Mouse (Mus musculus) cerebellum, adult 2 months (tissue): Measurements from ENCODE around the gene Tcf7l2. TPM values are rescaled to one million over a fixed set of nuclear protein-coding genes. Genes with fewer than 3 reads are reported as not detected.

ENCODE experiments used
- DNase-seq, 2 experiments: peaks; one replicate each; pipeline ENCODE4 v3.0.0; 2021
- H3K27ac ChIP-seq: fragments of 200-500 bp; 2 replicates; pipeline ENCODE4 v1.5.1; 2012; ENCODE audit warnings: low read length, control low read depth, inconsistent platforms; ENCODE audit not compliant: insufficient read depth
- H3K27me3 ChIP-seq: fragments of 200-500 bp; 2 replicates; pipeline ENCODE4 v1.6.1; 2012; ENCODE audit warnings: inconsistent platforms, mild to moderate bottlenecking, low read length, moderate library complexity; ENCODE audit not compliant: control insufficient read depth, insufficient read depth
- H3K4me1 ChIP-seq: fragments of 200-500 bp; 2 replicates; pipeline ENCODE4 v1.6.1; 2011; ENCODE audit warnings: low read length; ENCODE audit not compliant: control insufficient read depth, insufficient read depth
- H3K4me3 ChIP-seq: fragments of 200-500 bp; replicated peaks from 2 replicates; pipeline ENCODE3; 2011; ENCODE audit warnings: mild to moderate bottlenecking, low read depth, low read length, control low read depth; ENCODE audit not compliant: insufficient read depth
- CTCF ChIP-seq: fragments of 200-500 bp; IDR thresholded peaks from 2 replicates; pipeline ENCODE4 v1.5.1; 2011; ENCODE audit warnings: low read depth, mild to moderate bottlenecking, control low read depth, low read length, moderate library complexity, borderline replicate concordance; ENCODE audit not compliant: insufficient read depth
- POLR2A ChIP-seq: fragments of 200-500 bp; IDR thresholded peaks from 2 replicates; pipeline ENCODE4 v1.6.1; 2011; ENCODE audit warnings: low read length, control low read depth, borderline replicate concordance; ENCODE audit not compliant: insufficient read depth
- WGBS: fragments of 180-500 bp; shearing (Covaris S2); methylation state at CpG from one replicate; pipeline ENCODE4 v1.1.7; 2018; 5-methylcytosine and 5-hydroxymethylcytosine counted together
- polyA plus RNA-seq: library from polyadenylated mRNA; depleted of rRNA; stranded (reverse); fragments of >200 nt; gene quantifications from 2 replicates; pipeline ENCODE4 v1.2.3, GENCODE M21; 2012

Tcf7l2 gene
- polyA plus RNA-seq, 1 experiment: 23.3 TPM

GRCm38 (mm10) chr19:55762187-55762586 lies 20.6 kb downstream of the Tcf7l2 start:
- no peak overlapping the region for H3K4me3 ChIP-seq
- H3K27ac ChIP-seq: no peak overlapping the region
- H3K4me1 ChIP-seq: no peaks in the 10 kb centered on the region
- WGBS: 76% methylated on average over 3 of the region's 3 CpGs
- H3K27me3 ChIP-seq: no peaks in the 10 kb centered on the region
- no peak for DNase-seq
- TF ChIP-seq POLR2A (no peak), CTCF (no peak)

GRCm38 (mm10) chr19:55765814-55766213 lies 24.2 kb downstream of the Tcf7l2 start:
- Histone ChIP-seq H3K27me3 (no peaks in the 10 kb centered on the region), H3K27ac (no peak overlapping the region), H3K4me1 (no peaks in the 10 kb centered on the region), H3K4me3 (no peak overlapping the region)
- no peak for TF ChIP-seq CTCF
- no peak for TF ChIP-seq POLR2A
- DNase-seq: no peak
- WGBS: 84% methylated on average over 11 of the region's 11 CpGs

- WGBS: 84% methylated on average over 6 of the region's 6 CpGs
- no peak overlapping the region for H3K27ac ChIP-seq
- TF ChIP-seq CTCF (no peak), POLR2A (no peak)
These were observed 25.5 kb downstream of the Tcf7l2 start for GRCm38 (mm10) chr19:55767104-55767503.

GRCm38 (mm10) chr19:55767579-55767978 lies 26.0 kb downstream of the Tcf7l2 start:
- no peak for TF ChIP-seq POLR2A
- TF ChIP-seq CTCF: no peak
- H3K27ac ChIP-seq: no peak overlapping the region
- DNase-seq: no peak
- no peak overlapping the region for H3K4me3 ChIP-seq
- H3K4me1 ChIP-seq: no peaks in the 10 kb centered on the region
- 68% methylated on average over 2 of the region's 2 CpGs for WGBS
- H3K27me3 ChIP-seq: no peaks in the 10 kb centered on the region

More at GRCm38 (mm10) chr19:55767104-55767503, 25.5 kb downstream of the Tcf7l2 start:
- DNase-seq: no peak
- no peak overlapping the region for H3K4me3 ChIP-seq
- H3K27me3 ChIP-seq: no peaks in the 10 kb centered on the region
- no peaks in the 10 kb centered on the region for H3K4me1 ChIP-seq

- Histone ChIP-seq H3K4me3 (no peak overlapping the region), H3K27ac (no peak overlapping the region), H3K27me3 (no peaks in the 10 kb centered on the region), H3K4me1 (no peaks in the 10 kb centered on the region)
- WGBS: 78% methylated on average over 11 of the region's 11 CpGs
- DNase-seq: no peak
- TF ChIP-seq POLR2A (no peak), CTCF (no peak)
These were observed 26.6 kb downstream of the Tcf7l2 start for GRCm38 (mm10) chr19:55768246-55768645.

- no peak for DNase-seq
- Histone ChIP-seq H3K4me3 (no peak overlapping the region), H3K27ac (no peak overlapping the region), H3K4me1 (no peaks in the 10 kb centered on the region), H3K27me3 (no peaks in the 10 kb centered on the region)
- 75% methylated on average over 11 of the region's 11 CpGs for WGBS
- TF ChIP-seq POLR2A (no peak), CTCF (no peak)
These were observed 27.3 kb downstream of the Tcf7l2 start for GRCm38 (mm10) chr19:55768889-55769288.

GRCm38 (mm10) chr19:55774334-55774733 lies 32.7 kb downstream of the Tcf7l2 start:
- H3K4me3 ChIP-seq: no peak overlapping the region
- no peaks in the 10 kb centered on the region for H3K4me1 ChIP-seq
- WGBS: 45% methylated on average over 4 of the region's 4 CpGs
- no peak for DNase-seq
- no peak for TF ChIP-seq POLR2A
- no peak for TF ChIP-seq CTCF
- no peak overlapping the region for H3K27ac ChIP-seq
- no peaks in the 10 kb centered on the region for H3K27me3 ChIP-seq

GRCm38 (mm10) chr19:55774824-55775223 lies 33.2 kb downstream of the Tcf7l2 start:
- Histone ChIP-seq H3K27me3 (no peaks in the 10 kb centered on the region), H3K4me1 (no peaks in the 10 kb centered on the region), H3K27ac (no peak overlapping the region), H3K4me3 (no peak overlapping the region)
- TF ChIP-seq CTCF (no peak), POLR2A (no peak)
- DNase-seq: no peak
- WGBS: 74% methylated on average over 7 of the region's 7 CpGs
